Mouse (Mus musculus): ENCODE measurements around the gene 1110032A03Rik. TPM values are rescaled to one million over a fixed set of nuclear protein-coding genes. Genes with fewer than 3 reads are reported as not detected.

The 1110032A03Rik gene
- total and polyA plus RNA-seq, 3 experiments: 1.2 to 59.2 (median 23.1) TPM

GRCm38 (mm10) chr9:50729600-50729999, 45.7 kb downstream of the 1110032A03Rik start:
- Histone ChIP-seq H3K9me3 (replicated peaks) (no peaks in the 10 kb centered on the region), H3K27me3 (ENCODE audit: insufficient read depth, low read length) (peaks cover 34% of the 10 kb centered on the region), H3K36me3 (replicated peaks) (no peaks in the 10 kb centered on the region), H3K4me3 (ENCODE audit: low read depth, low read length) (no peak overlapping the region), H3K4me1 (ENCODE audit: insufficient read depth, low read depth, low read length) (no peaks in the 10 kb centered on the region; the same call in 1 of the 2 replicates)
- no peak for TF ChIP-seq POLR2AphosphoS5 (IDR thresholded peaks at IDR 0.05; ENCODE audit: insufficient replicate concordance, low read depth, low read length)
- TF ChIP-seq GATA1 (IDR thresholded peaks at IDR 0.05; ENCODE audit: borderline replicate concordance, low read length): no peak
- no peak for TF ChIP-seq TAL1 (conservative IDR thresholded peaks at IDR 0.05; ENCODE audit: low read depth, low read length)
- no peak for TF ChIP-seq CTCF (IDR thresholded peaks at IDR 0.05; ENCODE audit: low read depth, low read length)
- no peak for TF ChIP-seq GATA2 (IDR thresholded peaks at IDR 0.05; ENCODE audit: borderline replicate concordance, low read depth, low read length)
- no peak for DNase-seq (ENCODE audit: low spot score)
- no peak for ATAC-seq (ENCODE audit: extremely low read depth, insufficient number of reproducible peaks, low FRiP score, poor library complexity, severe bottlenecking)

GRCm38 (mm10) chr9:50727925-50728651, 47.2 kb downstream of the 1110032A03Rik start:
- ATAC-seq (ENCODE audit: extremely low read depth, insufficient number of reproducible peaks, low FRiP score, poor library complexity, severe bottlenecking) (no peak), DNase-seq (ENCODE audit: low spot score) (no peak)
- TF ChIP-seq GATA2 (IDR thresholded peaks at IDR 0.05; ENCODE audit: borderline replicate concordance, low read depth, low read length): no peak
- no peak for TF ChIP-seq TAL1 (conservative IDR thresholded peaks at IDR 0.05; ENCODE audit: low read depth, low read length)
- no peak for TF ChIP-seq GATA1 (IDR thresholded peaks at IDR 0.05; ENCODE audit: borderline replicate concordance, low read length)
- no peak for TF ChIP-seq POLR2AphosphoS5 (IDR thresholded peaks at IDR 0.05; ENCODE audit: insufficient replicate concordance, low read depth, low read length)
- TF ChIP-seq CTCF (IDR thresholded peaks at IDR 0.05; ENCODE audit: low read depth, low read length): no peak
- Histone ChIP-seq H3K4me3 (ENCODE audit: low read depth, low read length) (no peak overlapping the region), H3K27me3 (ENCODE audit: insufficient read depth, low read length) (peaks cover 33% of the 10 kb centered on the region), H3K9me3 (replicated peaks) (no peaks in the 10 kb centered on the region), H3K36me3 (replicated peaks) (no peaks in the 10 kb centered on the region), H3K4me1 (ENCODE audit: insufficient read depth, low read depth, low read length) (no peaks in the 10 kb centered on the region; the same call in 1 of the 2 replicates)

DNA sequence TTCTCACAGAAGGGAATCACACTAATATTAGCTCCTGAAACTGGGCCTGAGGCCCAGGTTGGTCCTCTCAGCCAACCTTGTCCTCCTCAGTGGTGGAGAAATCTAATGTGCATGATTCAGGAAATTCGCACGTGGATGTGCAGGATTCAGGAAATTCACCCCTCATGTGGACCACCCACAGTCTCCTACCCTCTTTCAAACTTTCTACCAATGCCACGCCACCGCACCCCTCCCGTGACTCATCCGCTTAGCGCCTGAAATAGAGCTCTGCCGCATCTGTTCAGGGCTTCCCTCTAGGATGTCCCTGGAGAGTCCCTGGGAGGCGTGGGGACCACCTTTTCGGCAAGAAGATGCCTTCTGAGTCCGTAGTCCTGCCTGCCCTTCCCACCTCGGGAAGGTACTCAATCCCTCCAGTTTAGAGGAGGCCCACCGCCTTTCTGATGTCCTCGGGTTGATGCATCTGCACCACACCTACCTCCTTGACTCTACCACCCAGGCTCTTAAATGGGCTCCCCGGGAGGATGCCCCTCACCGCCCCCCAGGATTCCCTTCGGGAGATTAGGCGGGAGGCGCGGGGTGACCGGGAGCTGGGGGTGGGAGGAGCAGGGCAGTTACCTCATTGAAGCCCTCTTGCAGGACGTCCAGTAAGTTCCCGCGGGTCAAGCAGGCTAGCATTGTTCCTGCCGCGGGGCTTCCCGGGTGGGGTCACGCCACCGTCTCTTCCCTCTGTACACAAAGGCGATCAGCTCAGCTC, 48.0 kb downstream of the 1110032A03Rik start:
- H3K4me1 ChIP-seq (ENCODE audit: insufficient read depth, low read depth, low read length): no peaks in the 10 kb centered on the region; the same call in 1 of the 2 replicates
- H3K9me3 ChIP-seq (replicated peaks): no peaks in the 10 kb centered on the region
- ATAC-seq (ENCODE audit: extremely low read depth, insufficient number of reproducible peaks, low FRiP score, poor library complexity, severe bottlenecking) (no peak), DNase-seq (ENCODE audit: low spot score) (no peak)
- no peaks in the 10 kb centered on the region for H3K36me3 ChIP-seq (replicated peaks)
- no peak for TF ChIP-seq GATA1 (IDR thresholded peaks at IDR 0.05; ENCODE audit: borderline replicate concordance, low read length)
- TF ChIP-seq POLR2AphosphoS5 (IDR thresholded peaks at IDR 0.05; ENCODE audit: insufficient replicate concordance, low read depth, low read length): no peak
- no peak for TF ChIP-seq CTCF (IDR thresholded peaks at IDR 0.05; ENCODE audit: low read depth, low read length)
- no peak for TF ChIP-seq GATA2 (IDR thresholded peaks at IDR 0.05; ENCODE audit: borderline replicate concordance, low read depth, low read length)
- TF ChIP-seq TAL1 (conservative IDR thresholded peaks at IDR 0.05; ENCODE audit: low read depth, low read length): no peak
- H3K4me3 ChIP-seq (ENCODE audit: low read depth, low read length): no peak overlapping the region
- peaks cover 33% of the 10 kb centered on the region for H3K27me3 ChIP-seq (ENCODE audit: insufficient read depth, low read length)

DNA sequence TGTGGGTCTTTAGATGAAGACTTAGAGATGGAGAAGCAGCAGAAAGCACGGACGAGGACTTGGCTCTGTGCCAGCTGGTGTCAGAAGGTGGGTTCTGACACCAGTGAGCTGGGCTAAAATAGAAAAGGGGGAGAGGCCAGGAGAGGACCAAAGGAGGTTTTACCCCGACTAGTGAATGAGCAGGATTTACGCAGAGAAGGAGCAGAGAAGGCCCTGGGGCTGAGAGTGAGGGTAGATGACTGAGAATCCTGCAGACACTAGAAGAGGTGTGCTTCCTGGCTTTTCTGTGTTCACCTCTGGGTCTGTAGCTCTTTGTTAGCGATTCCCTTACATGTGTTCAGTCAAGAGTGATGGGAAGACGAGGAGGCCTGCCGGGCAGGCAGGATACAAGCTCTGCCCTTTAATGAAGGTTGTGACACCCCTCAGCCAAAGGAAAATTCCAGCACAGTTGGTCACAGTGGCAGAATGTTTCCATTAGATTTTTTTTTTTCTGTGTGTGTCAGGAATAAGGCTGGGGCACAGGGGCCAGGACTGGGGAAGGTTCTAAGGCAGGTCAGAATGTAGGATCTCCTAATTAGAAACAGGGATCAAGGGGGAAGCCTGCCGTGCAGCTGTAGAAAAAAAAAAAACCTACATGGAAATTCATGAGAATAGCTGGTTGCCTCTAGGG, 49.3 kb downstream of the 1110032A03Rik start:
- no peaks in the 10 kb centered on the region; the same call in 1 of the 2 replicates for H3K4me1 ChIP-seq (ENCODE audit: insufficient read depth, low read depth, low read length)
- no peaks in the 10 kb centered on the region for H3K9me3 ChIP-seq (replicated peaks)
- no peaks in the 10 kb centered on the region for H3K36me3 ChIP-seq (replicated peaks)
- no peak for TF ChIP-seq TAL1 (conservative IDR thresholded peaks at IDR 0.05; ENCODE audit: low read depth, low read length)
- no peak for TF ChIP-seq POLR2AphosphoS5 (IDR thresholded peaks at IDR 0.05; ENCODE audit: insufficient replicate concordance, low read depth, low read length)
- TF ChIP-seq GATA2 (IDR thresholded peaks at IDR 0.05; ENCODE audit: borderline replicate concordance, low read depth, low read length): no peak
- H3K27me3 ChIP-seq (ENCODE audit: insufficient read depth, low read length): peaks cover 35% of the 10 kb centered on the region
- DNase-seq (ENCODE audit: low spot score) (no peak), ATAC-seq (ENCODE audit: extremely low read depth, insufficient number of reproducible peaks, low FRiP score, poor library complexity, severe bottlenecking) (no peak)
- H3K4me3 ChIP-seq (ENCODE audit: low read depth, low read length): no peak overlapping the region

- Histone ChIP-seq H3K4me3 (ENCODE audit: low read depth, low read length) (no peak overlapping the region), H3K36me3 (replicated peaks) (no peaks in the 10 kb centered on the region), H3K9me3 (replicated peaks) (no peaks in the 10 kb centered on the region), H3K27me3 (ENCODE audit: insufficient read depth, low read length) (peaks cover 38% of the 10 kb centered on the region), H3K4me1 (ENCODE audit: insufficient read depth, low read depth, low read length) (no peaks in the 10 kb centered on the region; the same call in 1 of the 2 replicates)
- DNase-seq (ENCODE audit: low spot score) (no peak), ATAC-seq (ENCODE audit: extremely low read depth, insufficient number of reproducible peaks, low FRiP score, poor library complexity, severe bottlenecking) (no peak)
- no peak for TF ChIP-seq CTCF (IDR thresholded peaks at IDR 0.05; ENCODE audit: low read depth, low read length)
- TF ChIP-seq POLR2AphosphoS5 (IDR thresholded peaks at IDR 0.05; ENCODE audit: insufficient replicate concordance, low read depth, low read length): no peak
- no peak for TF ChIP-seq GATA2 (IDR thresholded peaks at IDR 0.05; ENCODE audit: borderline replicate concordance, low read depth, low read length)
- no peak for TF ChIP-seq GATA1 (IDR thresholded peaks at IDR 0.05; ENCODE audit: borderline replicate concordance, low read length)
- TF ChIP-seq TAL1 (conservative IDR thresholded peaks at IDR 0.05; ENCODE audit: low read depth, low read length): no peak
Measured at GRCm38 (mm10) chr9:50724661-50725330, 50.5 kb downstream of the 1110032A03Rik start.
